8 mouse cellular contexts compared by ENCODE assay signal in the genomic region with DNA sequence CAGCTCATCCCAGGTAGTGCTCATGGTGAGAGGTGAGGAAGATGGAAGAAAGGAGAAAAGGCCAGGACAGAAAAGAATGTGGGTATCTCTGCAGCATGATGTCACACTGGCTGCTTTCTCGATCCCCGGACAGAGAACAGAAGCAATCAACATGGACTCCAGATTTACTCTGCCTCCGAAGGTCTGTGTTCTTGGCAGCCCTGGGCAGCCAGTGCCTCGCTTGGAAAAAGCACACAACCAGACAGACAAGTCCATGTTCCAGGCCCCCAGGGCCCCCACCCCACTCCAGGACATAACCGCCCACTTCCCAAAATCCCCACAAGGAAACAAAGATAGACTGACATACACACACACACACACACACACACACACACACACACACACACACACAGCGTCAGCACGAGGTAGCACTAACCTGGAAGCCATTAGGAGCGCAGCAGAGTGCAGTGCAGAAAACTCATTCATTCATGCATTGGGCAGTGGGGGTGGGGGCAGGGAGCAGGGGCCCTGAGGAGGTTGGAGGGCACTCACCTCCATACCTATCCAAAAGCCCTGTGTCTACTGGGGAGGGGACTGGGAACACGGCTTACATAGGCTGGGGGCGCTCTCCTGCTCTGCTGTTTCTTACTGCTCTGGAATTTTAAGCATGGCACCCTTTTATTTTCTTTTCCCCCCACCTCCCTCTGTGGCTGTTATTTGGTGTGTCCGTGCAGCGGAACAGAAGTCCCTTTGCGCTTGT.
DNase-seq lines count a peak whose midpoint lies in the region; ATAC-seq and TF ChIP-seq lines count a peak whose summit lies in the region.

No protein-coding gene starts in this region.

- H3K9me3 ChIP-seq in kidney, postnatal 0 days (replicated peaks; ENCODE audit: low read length) = no peaks in the 10 kb centered on the region
- H3K9me3 ChIP-seq in forebrain, embryonic 15.5 days = no peaks in the 10 kb centered on the region
- H3K9me3 ChIP-seq in liver, embryonic 15.5 days (replicated peaks) = no peaks in the 10 kb centered on the region

- 38% methylated on average over 13 of the region's 13 CpGs for WGBS in kidney, postnatal 0 days
- WGBS in cerebellum, adult 2 months = 3% methylated on average over 13 of the region's 13 CpGs
- WGBS in forebrain, embryonic 15.5 days = 12% methylated on average over 13 of the region's 13 CpGs
- WGBS in liver, embryonic 15.5 days (ENCODE audit: insufficient replicate concordance) = 36% methylated on average over 13 of the region's 13 CpGs

- ATAC-seq in kidney, postnatal 0 days (replicated peaks; ENCODE audit: low FRiP score, low read depth) = peak; percentile 57
- ATAC-seq in forebrain, embryonic 15.5 days (replicated peaks) = peak; percentile 71
- no peak for ATAC-seq in liver, embryonic 15.5 days (ENCODE audit: insufficient read depth)

- 0 out of 2 replicates have a peak overlapping the region, but pooled peaks have one; percentile 24 for H3K9ac ChIP-seq in kidney, postnatal 0 days (ENCODE audit: low read depth, low read length)
- peak overlapping the region; percentile 61 for H3K9ac ChIP-seq in forebrain, embryonic 15.5 days (replicated peaks)
- H3K9ac ChIP-seq in liver, embryonic 15.5 days = no peak overlapping the region

- H3K27ac ChIP-seq in kidney, postnatal 0 days = peak overlapping the region; percentile 36
- H3K27ac ChIP-seq in cerebellum, adult 2 months (ENCODE audit: insufficient read depth, low read length) = peak overlapping the region; percentile 97
- H3K27ac ChIP-seq in forebrain, embryonic 15.5 days (replicated peaks) = peak overlapping the region; percentile 96
- H3K27ac ChIP-seq in liver, embryonic 15.5 days (replicated peaks) = no peak overlapping the region

- DNase-seq in kidney, postnatal 0 days (ENCODE audit: low spot score) = peak; percentile 63
- DNase-seq in kidney, postnatal 36 days = no peak
- peak; percentile 61 to 72 for DNase-seq in cerebellum, adult 2 months
- DNase-seq in adrenal gland, postnatal 25 days = no peak
- DNase-seq in thymus, postnatal 4 days = no peak
- no peak for DNase-seq in kidney, postnatal 25 days

- TF ChIP-seq CTCF in kidney, postnatal 0 days (IDR thresholded peaks at IDR 0.05; ENCODE audit: low read depth) = peak; percentile 17; the same call in 1 of the 2 replicates
- no peak for TF ChIP-seq CTCF in cerebellum, adult 2 months (IDR thresholded peaks at IDR 0.05; ENCODE audit: borderline replicate concordance, insufficient read depth, low read depth, low read length)

- peak overlapping the region; percentile 51 for H3K4me2 ChIP-seq in kidney, postnatal 0 days (ENCODE audit: low read length)
- peak overlapping the region; percentile 77 for H3K4me2 ChIP-seq in forebrain, embryonic 15.5 days (replicated peaks)
- peak overlapping the region; percentile 24; the same call in 1 of the 2 replicates for H3K4me2 ChIP-seq in liver, embryonic 15.5 days

- H3K4me1 ChIP-seq in kidney, postnatal 0 days (replicated peaks; ENCODE audit: insufficient read depth, low read length) = peaks cover 9% of the 10 kb centered on the region
- H3K4me1 ChIP-seq in cerebellum, adult 2 months (ENCODE audit: control insufficient read depth, insufficient read depth, low read length) = peaks cover 45% of the 10 kb centered on the region
- peaks cover 57% of the 10 kb centered on the region for H3K4me1 ChIP-seq in forebrain, embryonic 15.5 days
- H3K4me1 ChIP-seq in liver, embryonic 15.5 days (replicated peaks) = no peaks in the 10 kb centered on the region

- TF ChIP-seq POLR2A in cerebellum, adult 2 months (IDR thresholded peaks at IDR 0.05; ENCODE audit: borderline replicate concordance, insufficient read depth, low read length) = no peak

- no peaks in the 10 kb centered on the region for H3K27me3 ChIP-seq in kidney, postnatal 0 days (ENCODE audit: insufficient read depth, low read length)
- no peaks in the 10 kb centered on the region for H3K27me3 ChIP-seq in cerebellum, adult 2 months (ENCODE audit: control insufficient read depth, insufficient read depth, low read length)
- H3K27me3 ChIP-seq in forebrain, embryonic 15.5 days = no peaks in the 10 kb centered on the region
- H3K27me3 ChIP-seq in liver, embryonic 15.5 days = no peaks in the 10 kb centered on the region

- no peaks in the 10 kb centered on the region for H3K36me3 ChIP-seq in kidney, postnatal 0 days (ENCODE audit: insufficient read depth, low read length)
- H3K36me3 ChIP-seq in forebrain, embryonic 15.5 days = no peaks in the 10 kb centered on the region
- H3K36me3 ChIP-seq in liver, embryonic 15.5 days (replicated peaks) = no peaks in the 10 kb centered on the region

- H3K4me3 ChIP-seq in kidney, postnatal 0 days (replicated peaks; ENCODE audit: low read depth, low read length) = peak overlapping the region; percentile 24; the same call in 1 of the 2 replicates
- peak overlapping the region; percentile 59 for H3K4me3 ChIP-seq in cerebellum, adult 2 months (replicated peaks; ENCODE audit: insufficient read depth, low read depth, low read length)
- peak overlapping the region; percentile 47 for H3K4me3 ChIP-seq in forebrain, embryonic 15.5 days
- no peak overlapping the region for H3K4me3 ChIP-seq in liver, embryonic 15.5 days (replicated peaks)

Comparison
In these comparisons a context has a peak if more than half of its experiments do, and no peak if none do; other contexts are left out.
1. DNase-seq: peak in kidney, postnatal 0 days (single experiment) and cerebellum, adult 2 months (2 of 2); none in kidney, postnatal 36 days (0 of 2), adrenal gland, postnatal 25 days (single experiment), thymus, postnatal 4 days (single experiment) and kidney, postnatal 25 days (0 of 2).
2. H3K4me2 ChIP-seq: peak in every context shown above with its lines; median percentile 77 in forebrain, embryonic 15.5 days; 51 in kidney, postnatal 0 days; 24 in liver, embryonic 15.5 days.